Mouse (Mus musculus) spleen, adult 18-20 months (tissue): ENCODE measurements around the gene Med27.
A peak's percentile ranks its signal among the peaks of the same experiment; 100 is the strongest.
"Not testable (repeated sequence)": the region's sequence is repeated elsewhere in the genome, so short reads cannot be mapped to it uniquely, and the experiment has no call there.

Source experiments
- DNase-seq, 2 experiments: peaks; one replicate each; pipeline ENCODE4 v3.0.0; 2022; ENCODE audit warnings: mixed read lengths in 2 of 2

Med27 gene

GRCm38 (mm10) chr2:29525273-29525805 is 178.7 kb downstream of the Med27 start:
- DNase-seq, result no peak

- peak in 1 of 2 experiments; percentile 5 for DNase-seq
Measured at GRCm38 (mm10) chr2:29526266-29526665, 179.6 kb downstream of the Med27 start.

GRCm38 (mm10) chr2:29527480-29527879 is 180.9 kb downstream of the Med27 start:
- not testable (repeated sequence) for DNase-seq

- no peak for DNase-seq
Measured at GRCm38 (mm10) chr2:29528811-29529210, 182.2 kb downstream of the Med27 start.

GRCm38 (mm10) chr2:29529788-29530187 is 183.2 kb downstream of the Med27 start:
- DNase-seq, result not testable (repeated sequence)

GRCm38 (mm10) chr2:29532173-29532572 is 185.6 kb downstream of the Med27 start:
- no peak for DNase-seq

GRCm38 (mm10) chr2:29532921-29533320 is 186.3 kb downstream of the Med27 start:
- no peak for DNase-seq

- DNase-seq, result no peak
Measured at GRCm38 (mm10) chr2:29535566-29536244, 189.1 kb downstream of the Med27 start.

GRCm38 (mm10) chr2:29536481-29536880 is 189.9 kb downstream of the Med27 start:
- no peak for DNase-seq

GRCm38 (mm10) chr2:29537334-29537733 is 190.7 kb downstream of the Med27 start:
- DNase-seq, result no peak

- no peak for DNase-seq
Measured at GRCm38 (mm10) chr2:29542039-29542438, 195.4 kb downstream of the Med27 start.

- no peak for DNase-seq
Measured at GRCm38 (mm10) chr2:29546571-29546970, 200.0 kb downstream of the Med27 start.

- no peak for DNase-seq
Measured at GRCm38 (mm10) chr2:29551816-29552585, 205.4 kb downstream of the Med27 start.

- DNase-seq, result peak in 1 of 2 experiments; percentile 55
Measured at GRCm38 (mm10) chr2:29553945-29554634, 207.5 kb downstream of the Med27 start.

GRCm38 (mm10) chr2:29558561-29558960 is 211.9 kb downstream of the Med27 start:
- DNase-seq, result no peak

GRCm38 (mm10) chr2:29559955-29560354 is 213.3 kb downstream of the Med27 start:
- DNase-seq, result no peak

GRCm38 (mm10) chr2:29561468-29561867 is 214.8 kb downstream of the Med27 start:
- DNase-seq, result no peak

GRCm38 (mm10) chr2:29563986-29564385 is 217.4 kb downstream of the Med27 start:
- DNase-seq, result no peak

GRCm38 (mm10) chr2:29565570-29566433 is 219.2 kb downstream of the Med27 start:
- no peak for DNase-seq

- DNase-seq, result no peak
Measured at GRCm38 (mm10) chr2:29571921-29572700, 225.5 kb downstream of the Med27 start.

- no peak for DNase-seq
Measured at GRCm38 (mm10) chr2:29572811-29573427, 226.3 kb downstream of the Med27 start.
